Mouse (Mus musculus) stomach, postnatal 0 days (tissue): ENCODE results near the gene Ssmem1.

Experiments
- CTCF ChIP-seq: IDR thresholded peaks from 2 replicates; pipeline ENCODE4 v1.5.1; 2016; ENCODE audit warnings: antibody characterized with exemption, low read depth, mild to moderate bottlenecking, moderate library complexity
- EP300 ChIP-seq: optimal IDR thresholded peaks from 2 replicates; pipeline ENCODE3; 2016; ENCODE audit warnings: antibody characterized with exemption

DNA sequence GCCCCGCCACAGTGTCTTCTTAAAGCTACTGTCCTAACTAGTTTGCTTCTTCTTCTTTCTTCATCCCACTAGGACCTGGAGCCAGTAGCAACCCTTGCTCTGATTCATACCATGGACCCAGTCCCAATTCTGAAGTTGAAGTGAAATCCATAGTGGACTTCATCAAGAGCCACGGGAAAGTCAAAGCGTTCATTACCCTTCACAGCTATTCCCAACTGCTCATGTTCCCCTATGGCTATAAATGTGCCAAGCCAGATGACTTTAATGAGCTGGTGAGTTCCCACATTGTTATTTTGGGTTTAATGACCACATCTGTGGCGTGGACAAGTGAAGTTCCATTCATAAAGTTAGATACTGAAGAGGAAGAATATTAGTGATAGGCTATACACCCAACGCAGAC lies 44.4 kb downstream of the Ssmem1 start:
- no peak for TF ChIP-seq EP300
- TF ChIP-seq CTCF: no peak
